Mouse (Mus musculus): Measurements from ENCODE around the gene Nuak2.

GRCm38 (mm10) chr1:132326777-132327176 lies 10.9 kb downstream of the Nuak2 start:
- TF ChIP-seq CTCF (IDR thresholded peaks at IDR 0.05; ENCODE audit: insufficient read depth, low read depth, low read length), result no peak
- TF ChIP-seq POLR2A (IDR thresholded peaks at IDR 0.05; ENCODE audit: insufficient read depth, low read depth, low read length), result no peak

Data from olfactory bulb, adult 2 months (tissue).